Mouse (Mus musculus) heart, postnatal 0 days (tissue): ENCODE data around the gene Pigk. TPM values are rescaled to one million over a fixed set of nuclear protein-coding genes. Genes with fewer than 3 reads are reported as not detected.

Source experiments
- ATAC-seq: fragments of 200-750 bp; cut with Nextera tagmentation; 2 replicates; pipeline ENCODE4 v1.8.0; 2017; ENCODE audit warnings: low read depth, moderate number of reproducible peaks, moderate library complexity; ENCODE audit not compliant: insufficient read depth
- DNase-seq: peaks from one replicate; pipeline ENCODE4 v3.0.0-alpha.2; 2016; ENCODE audit warnings: low spot score
- H3K27ac ChIP-seq: fragments of 300-500 bp; sonication (generic); 2 replicates; pipeline ENCODE4 v1.5.1; 2014; ENCODE audit warnings: low read depth, mild to moderate bottlenecking
- H3K27me3 ChIP-seq: fragments of 300-500 bp; sonication (generic); 2 replicates; pipeline ENCODE4 v1.6.1; 2014; ENCODE audit warnings: low read length, mixed read lengths; ENCODE audit not compliant: control insufficient read depth, insufficient read depth
- H3K36me3 ChIP-seq: fragments of 300-500 bp; sonication (generic); replicated peaks from 2 replicates; pipeline ENCODE4 v1.6.1; 2014; ENCODE audit warnings: low read length, mixed read lengths; ENCODE audit not compliant: control insufficient read depth, insufficient read depth
- H3K4me1 ChIP-seq: fragments of 300-500 bp; sonication (generic); 2 replicates; pipeline ENCODE4 v1.6.1; 2014; ENCODE audit warnings: antibody characterized with exemption; ENCODE audit not compliant: control insufficient read depth, insufficient read depth
- H3K4me2 ChIP-seq: fragments of 300-500 bp; sonication (generic); 2 replicates; pipeline ENCODE4 v1.6.1; 2014; ENCODE audit warnings: low read depth, mild to moderate bottlenecking, low read length, moderate library complexity
- H3K4me3 ChIP-seq: fragments of 300-500 bp; sonication (generic); 2 replicates; pipeline ENCODE4 v1.5.1; 2014; ENCODE audit warnings: low read depth, low read length
- H3K9ac ChIP-seq: fragments of 300-500 bp; sonication (generic); replicated peaks from 2 replicates; pipeline ENCODE4 v1.6.1; 2014; ENCODE audit warnings: low read depth, low read length, mixed read lengths
- H3K9me3 ChIP-seq: fragments of 300-500 bp; sonication (generic); replicated peaks from 2 replicates; pipeline ENCODE4 v1.6.1; 2016; ENCODE audit warnings: low read length; ENCODE audit not compliant: control insufficient read depth
- CTCF ChIP-seq: IDR thresholded peaks from 2 replicates; pipeline ENCODE4 v1.5.1; 2016; ENCODE audit warnings: antibody characterized with exemption, control low read depth, low read depth
- EP300 ChIP-seq: IDR thresholded peaks from 2 replicates; pipeline ENCODE4 v1.6.1; 2016; ENCODE audit warnings: antibody characterized with exemption, low read depth
- WGBS: fragments of 180-500 bp; shearing (Covaris S2); extraction: QIAGEN DNeasy Blood & Tissue Kit; methylation state at CpG from one replicate; pipeline ENCODE4 v1.1.7; 2014; 5-methylcytosine and 5-hydroxymethylcytosine counted together
- polyA plus RNA-seq: library from polyadenylated mRNA; unstranded; fragments of >200 nt; fragmentation: Nextera tagmentation; extraction: Ambion mirVana; gene quantifications from 2 replicates; pipeline ENCODE4 v1.2.1, GENCODE M21; 2015
- total RNA-seq: library from RNA; depleted of rRNA; stranded (reverse); fragments of >200 nt; gene quantifications from 2 replicates; pipeline ENCODE4 v1.2.3, GENCODE M21; 2014; ENCODE audit warnings: low replicate concordance

Gene Pigk
- total and polyA plus RNA-seq, 2 experiments from 2014 or later = 17.8 to 28.4 TPM

GRCm38 (mm10) chr3:152932544-152932943 lies 218.6 kb downstream of the Pigk start:
- no peak for DNase-seq
- Histone ChIP-seq H3K9ac (no peak overlapping the region), H3K27me3 (no peaks in the 10 kb centered on the region), H3K4me1 (no peaks in the 10 kb centered on the region; the same call in 1 of the 2 replicates), H3K36me3 (no peaks in the 10 kb centered on the region), H3K4me2 (no peak overlapping the region), H3K4me3 (no peak overlapping the region), H3K27ac (no peak overlapping the region), H3K9me3 (no peaks in the 10 kb centered on the region)
- TF ChIP-seq CTCF (no peak), EP300 (no peak)
- 72% methylated on average over 2 of the region's 2 CpGs for WGBS
- no peak for ATAC-seq

- ATAC-seq (no peak), DNase-seq (no peak)
- no peaks in the 10 kb centered on the region for H3K36me3 ChIP-seq
- TF ChIP-seq CTCF (no peak), EP300 (no peak)
- no peak overlapping the region for H3K27ac ChIP-seq
- H3K4me3 ChIP-seq = no peak overlapping the region
- 86% methylated on average over 3 of the region's 3 CpGs for WGBS
- H3K9me3 ChIP-seq = no peaks in the 10 kb centered on the region
- H3K9ac ChIP-seq = no peak overlapping the region
- no peaks in the 10 kb centered on the region for H3K27me3 ChIP-seq
- no peaks in the 10 kb centered on the region for H3K4me1 ChIP-seq
- H3K4me2 ChIP-seq = no peak overlapping the region
Measured at GRCm38 (mm10) chr3:152933737-152934136, 219.8 kb downstream of the Pigk start.

- no peak overlapping the region for H3K4me2 ChIP-seq
- no peak for ATAC-seq
- TF ChIP-seq EP300 (no peak), CTCF (no peak)
- no peaks in the 10 kb centered on the region for H3K4me1 ChIP-seq
- no peak overlapping the region for H3K4me3 ChIP-seq
- no peaks in the 10 kb centered on the region for H3K27me3 ChIP-seq
- DNase-seq = no peak
- no peak overlapping the region for H3K9ac ChIP-seq
- 77% methylated on average over 3 of the region's 3 CpGs for WGBS
- no peaks in the 10 kb centered on the region for H3K36me3 ChIP-seq
- H3K9me3 ChIP-seq = no peaks in the 10 kb centered on the region
- no peak overlapping the region for H3K27ac ChIP-seq
Measured at GRCm38 (mm10) chr3:152936313-152936712, 222.4 kb downstream of the Pigk start.

- ATAC-seq (no peak), DNase-seq (no peak)
- Histone ChIP-seq H3K9ac (no peak overlapping the region), H3K27me3 (no peaks in the 10 kb centered on the region), H3K9me3 (no peaks in the 10 kb centered on the region), H3K27ac (no peak overlapping the region), H3K36me3 (no peaks in the 10 kb centered on the region), H3K4me2 (no peak overlapping the region), H3K4me3 (no peak overlapping the region), H3K4me1 (no peaks in the 10 kb centered on the region)
- TF ChIP-seq EP300 (no peak), CTCF (no peak)
- WGBS = 60% methylated on average over 5 of the region's 5 CpGs
Measured at GRCm38 (mm10) chr3:152941671-152942070, 227.8 kb downstream of the Pigk start.

GRCm38 (mm10) chr3:152942985-152943384 lies 229.1 kb downstream of the Pigk start:
- peak; percentile 8 for DNase-seq

GRCm38 (mm10) chr3:152944766-152945165 lies 230.9 kb downstream of the Pigk start:
- Histone ChIP-seq H3K36me3 (no peaks in the 10 kb centered on the region), H3K4me1 (no peaks in the 10 kb centered on the region), H3K9ac (no peak overlapping the region), H3K4me2 (no peak overlapping the region), H3K27me3 (no peaks in the 10 kb centered on the region), H3K4me3 (no peak overlapping the region), H3K27ac (no peak overlapping the region), H3K9me3 (no peaks in the 10 kb centered on the region)
- no peak for TF ChIP-seq EP300
- TF ChIP-seq CTCF = no peak
- 83% methylated on average over 3 of the region's 3 CpGs for WGBS
- DNase-seq = no peak
- ATAC-seq = no peak

More at GRCm38 (mm10) chr3:152942985-152943384, 229.1 kb downstream of the Pigk start:
- H3K27ac ChIP-seq = no peak overlapping the region; the same call in 1 of the 2 replicates
- no peak overlapping the region for H3K4me2 ChIP-seq
- no peaks in the 10 kb centered on the region for H3K4me1 ChIP-seq
- H3K4me3 ChIP-seq = no peak overlapping the region
- WGBS = 61% methylated on average over 11 of the region's 11 CpGs
- no peaks in the 10 kb centered on the region for H3K9me3 ChIP-seq
- no peaks in the 10 kb centered on the region for H3K36me3 ChIP-seq
- peak; percentile 47 for ATAC-seq
- H3K27me3 ChIP-seq = no peaks in the 10 kb centered on the region
- H3K9ac ChIP-seq = no peak overlapping the region
- TF ChIP-seq CTCF = no peak
- no peak for TF ChIP-seq EP300
